Mouse (Mus musculus): ENCODE results near the gene Hectd2.
A peak's percentile ranks its signal among the peaks of the same experiment; 100 is the strongest.

The Hectd2 gene

GRCm38 (mm10) chr19:36554046-36554784 lies at the start of gene Hectd2:
Gene Hectd2 (plus strand): TSS chr19:36554639.
- peak; percentile 74 to 83 for DNase-seq

GRCm38 (mm10) chr19:36504716-36505115 lies 49.7 kb upstream of the Hectd2 start:
- DNase-seq = no peak

GRCm38 (mm10) chr19:36511305-36511704 lies 43.1 kb upstream of the Hectd2 start:
- DNase-seq = no peak

GRCm38 (mm10) chr19:36518461-36518860 lies 36.0 kb upstream of the Hectd2 start:
- DNase-seq = no peak

- no peak for DNase-seq
Observed at GRCm38 (mm10) chr19:36521568-36521967, 32.9 kb upstream of the Hectd2 start.

GRCm38 (mm10) chr19:36522558-36523195 lies 31.8 kb upstream of the Hectd2 start:
- no peak for DNase-seq

- DNase-seq = no peak
Observed at GRCm38 (mm10) chr19:36525071-36525470, 29.4 kb upstream of the Hectd2 start.

- DNase-seq = peak; percentile 32 to 45
Observed at GRCm38 (mm10) chr19:36533082-36533481, 21.4 kb upstream of the Hectd2 start.

GRCm38 (mm10) chr19:36534011-36534765 lies 20.3 kb upstream of the Hectd2 start:
- DNase-seq = peak; percentile 56 to 65

GRCm38 (mm10) chr19:36534766-36535140 lies 19.7 kb upstream of the Hectd2 start:
- DNase-seq = peak; percentile 80

- DNase-seq = no peak
Observed at GRCm38 (mm10) chr19:36535186-36535585, 19.3 kb upstream of the Hectd2 start.

GRCm38 (mm10) chr19:36535878-36536277 lies 18.6 kb upstream of the Hectd2 start:
- DNase-seq = no peak

- no peak for DNase-seq
Observed at GRCm38 (mm10) chr19:36536929-36537328, 17.5 kb upstream of the Hectd2 start.

GRCm38 (mm10) chr19:36538528-36538927 lies 15.9 kb upstream of the Hectd2 start:
- peak; percentile 60 to 69 for DNase-seq

- DNase-seq = no peak
Observed at GRCm38 (mm10) chr19:36539311-36539710, 15.1 kb upstream of the Hectd2 start.

- no peak for DNase-seq
Observed at GRCm38 (mm10) chr19:36540012-36540606, 14.3 kb upstream of the Hectd2 start.

GRCm38 (mm10) chr19:36540776-36541175 lies 13.7 kb upstream of the Hectd2 start:
- no peak for DNase-seq

- DNase-seq = peak in 1 of 2 experiments; percentile 40
Observed at GRCm38 (mm10) chr19:36553561-36554045, 836 bp upstream of the Hectd2 start.

- DNase-seq = peak in 1 of 2 experiments; percentile 58
Observed at GRCm38 (mm10) chr19:36554785-36555595, 551 bp downstream of the Hectd2 start.

GRCm38 (mm10) chr19:36559331-36559730 lies 4.9 kb downstream of the Hectd2 start:
- DNase-seq = no peak

- DNase-seq = peak in 1 of 2 experiments; percentile 20
Observed at GRCm38 (mm10) chr19:36560160-36560559, 5.7 kb downstream of the Hectd2 start.

- DNase-seq = no peak
Observed at GRCm38 (mm10) chr19:36561171-36561570, 6.7 kb downstream of the Hectd2 start.

All from cerebellum, adult 18-20 months (tissue).